Mouse (Mus musculus) gastrocnemius, adult 18-20 months (tissue): ENCODE results near the gene Fam189a1. TPM values are rescaled to one million over a fixed set of nuclear protein-coding genes. Genes with fewer than 3 reads are reported as not detected.

ENCODE experiments used
- DNase-seq: peaks from one replicate; pipeline ENCODE4 v3.0.0; 2021; ENCODE audit warnings: low spot score
- total RNA-seq, 2 experiments: library from RNA; stranded (reverse); gene quantifications; 2 replicates each; pipeline ENCODE4 v1.2.3; 2021

The Fam189a1 gene
- total RNA-seq, 2 experiments from 2014 or later: 0.17 TPM; not detected in 1

GRCm38 (mm10) chr7:65104207-65105096, 51.9 kb downstream of the Fam189a1 start:
- no peak for DNase-seq

DNA sequence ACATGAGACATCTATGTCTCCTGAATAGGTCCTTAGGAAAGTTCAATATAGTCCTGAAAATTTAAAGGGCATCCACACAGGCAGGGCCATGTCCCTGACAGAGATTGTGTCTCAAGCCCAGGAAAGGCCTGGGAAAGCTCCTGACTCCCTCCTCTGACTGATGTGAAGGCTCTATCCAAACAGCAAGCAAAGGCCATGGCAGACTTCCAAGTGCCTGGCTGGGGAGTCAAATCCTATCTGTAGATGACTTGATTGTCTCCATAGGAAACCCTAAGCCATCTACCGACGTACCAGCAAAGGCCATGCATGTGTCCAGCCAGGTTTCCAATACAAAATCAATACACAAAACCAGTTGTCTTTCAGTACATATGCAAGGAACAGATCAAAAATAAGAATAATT, 54.7 kb downstream of the Fam189a1 start:
- DNase-seq: no peak

GRCm38 (mm10) chr7:65097708-65098107, 58.7 kb downstream of the Fam189a1 start:
- no peak for DNase-seq

- DNase-seq: no peak
Observed at GRCm38 (mm10) chr7:65095631-65096107, 60.7 kb downstream of the Fam189a1 start.

DNA sequence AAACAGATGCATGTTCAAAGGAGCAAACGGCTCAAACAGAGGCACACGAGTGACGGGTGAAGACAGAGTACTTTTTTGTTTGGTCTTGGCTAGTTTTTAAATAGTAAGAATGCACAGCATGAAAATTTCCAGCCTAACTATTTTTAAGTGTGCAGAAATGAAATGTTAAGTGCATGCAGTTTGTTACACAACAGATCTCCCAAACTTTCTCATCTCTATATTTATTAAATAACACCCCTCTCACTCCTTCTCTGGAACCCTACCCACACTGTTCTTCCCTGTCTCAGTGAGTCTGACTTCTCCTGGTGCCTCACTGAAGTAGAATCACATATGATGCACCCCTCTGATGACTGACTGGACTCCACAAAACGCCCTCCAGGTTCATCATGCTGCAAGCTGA, 63.1 kb downstream of the Fam189a1 start:
- no peak for DNase-seq

DNA sequence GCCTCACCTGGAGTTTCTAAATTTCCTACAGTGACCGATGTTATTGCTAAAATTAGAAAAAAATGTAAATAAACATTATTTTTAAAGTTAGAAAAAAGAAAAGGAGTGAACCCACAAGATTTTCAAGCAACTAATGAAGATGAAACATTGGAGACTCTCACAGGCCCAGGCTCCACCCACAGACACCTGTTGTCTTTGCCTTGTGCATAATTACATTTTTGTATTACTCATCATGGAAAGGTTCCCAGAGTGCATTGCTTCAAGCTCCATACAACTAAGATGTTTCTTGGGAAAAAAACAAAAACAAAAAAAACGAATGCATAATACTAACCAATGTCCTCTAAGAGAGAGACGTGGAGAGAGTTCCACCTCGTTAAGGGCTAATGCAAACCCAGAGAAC, 64.9 kb downstream of the Fam189a1 start:
- no peak for DNase-seq

DNA sequence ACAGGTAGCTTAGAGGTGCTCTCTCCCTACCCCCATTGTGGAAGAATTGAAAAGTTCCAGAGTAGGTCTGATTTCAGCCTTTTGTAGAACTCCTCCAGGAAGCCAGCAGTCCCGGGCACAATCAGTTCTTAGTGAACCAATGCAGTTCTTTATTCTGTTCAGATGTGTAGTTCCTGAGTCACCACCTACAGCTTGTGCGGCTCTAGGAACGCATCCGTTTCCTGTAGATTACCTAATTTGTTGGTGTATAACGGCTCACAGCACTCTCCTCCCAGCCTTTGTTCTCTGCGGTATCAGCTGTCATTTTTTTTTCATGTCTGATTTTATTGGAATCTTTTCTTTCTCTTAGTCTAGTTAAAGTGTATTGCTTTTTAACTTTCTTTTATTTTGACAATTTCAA, 70.4 kb downstream of the Fam189a1 start:
- DNase-seq: no peak

- DNase-seq: no peak
Observed at GRCm38 (mm10) chr7:65082778-65083091, 73.6 kb downstream of the Fam189a1 start.

GRCm38 (mm10) chr7:65081979-65082777, 74.2 kb downstream of the Fam189a1 start:
- DNase-seq: no peak

- DNase-seq: no peak
Observed at GRCm38 (mm10) chr7:65076134-65076533, 80.2 kb downstream of the Fam189a1 start.

- DNase-seq: no peak
Observed at GRCm38 (mm10) chr7:65074194-65074593, 82.2 kb downstream of the Fam189a1 start.

- DNase-seq: peak; percentile 16
Observed at GRCm38 (mm10) chr7:65073555-65073954, 82.8 kb downstream of the Fam189a1 start.

DNA sequence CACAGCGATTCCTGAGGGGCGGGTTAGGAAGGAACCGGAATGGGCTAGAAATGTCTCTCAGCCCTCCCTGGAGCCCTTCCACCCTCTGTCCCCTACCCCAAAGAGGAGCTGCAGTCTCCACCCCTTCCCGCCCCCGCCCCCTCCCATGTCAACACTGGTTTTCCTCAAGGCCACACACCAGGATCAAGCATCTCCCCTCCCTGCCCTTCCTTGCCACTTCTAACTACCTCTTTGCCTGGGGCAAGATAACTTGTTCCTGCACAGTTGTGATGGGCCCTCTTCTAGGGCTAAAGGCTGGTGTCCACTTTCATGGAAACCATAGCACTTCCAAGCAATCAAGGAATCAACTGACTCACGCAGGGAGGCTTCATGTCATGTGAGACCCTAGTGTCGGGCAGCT, 90.2 kb downstream of the Fam189a1 start:
- DNase-seq: no peak

DNA sequence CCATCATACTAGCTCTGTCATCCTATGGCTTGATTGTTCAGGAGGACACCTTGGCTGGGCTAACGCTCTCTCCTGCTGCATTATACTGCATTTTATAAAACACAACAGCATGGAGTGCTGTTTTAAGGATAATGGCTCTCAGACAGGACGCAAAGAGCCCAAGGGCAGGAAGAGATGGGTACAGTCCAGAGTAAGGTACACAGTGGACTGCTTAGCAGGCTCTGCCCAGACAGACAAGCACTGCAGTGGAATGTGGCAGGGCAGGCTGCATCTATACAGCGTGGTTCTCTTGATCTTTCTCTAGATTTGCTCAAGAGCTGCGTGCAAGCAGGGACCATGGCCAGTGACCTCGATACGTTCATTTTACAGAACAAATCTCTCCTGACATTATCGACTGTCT, 90.9 kb downstream of the Fam189a1 start:
- DNase-seq: no peak

DNA sequence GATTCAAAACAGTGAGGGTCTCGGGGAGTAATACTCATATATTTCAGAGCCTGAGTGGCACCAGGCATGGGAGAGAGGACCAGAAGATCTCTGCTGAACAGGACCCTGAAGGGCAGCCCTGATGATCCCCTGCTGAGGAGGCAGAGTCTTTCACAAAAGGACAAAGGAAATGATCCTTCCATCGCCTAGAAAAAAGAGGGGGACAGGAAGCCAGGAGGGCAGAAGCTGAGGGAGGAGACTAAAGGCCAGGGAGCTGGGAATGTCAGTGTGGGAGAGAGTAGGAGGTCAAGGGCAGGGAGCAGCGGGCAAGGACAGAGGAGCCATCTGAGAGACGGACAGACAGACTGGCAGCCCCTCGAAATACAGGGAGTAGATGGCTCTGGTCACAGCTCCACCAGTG, 91.7 kb downstream of the Fam189a1 start:
- no peak for DNase-seq

DNA sequence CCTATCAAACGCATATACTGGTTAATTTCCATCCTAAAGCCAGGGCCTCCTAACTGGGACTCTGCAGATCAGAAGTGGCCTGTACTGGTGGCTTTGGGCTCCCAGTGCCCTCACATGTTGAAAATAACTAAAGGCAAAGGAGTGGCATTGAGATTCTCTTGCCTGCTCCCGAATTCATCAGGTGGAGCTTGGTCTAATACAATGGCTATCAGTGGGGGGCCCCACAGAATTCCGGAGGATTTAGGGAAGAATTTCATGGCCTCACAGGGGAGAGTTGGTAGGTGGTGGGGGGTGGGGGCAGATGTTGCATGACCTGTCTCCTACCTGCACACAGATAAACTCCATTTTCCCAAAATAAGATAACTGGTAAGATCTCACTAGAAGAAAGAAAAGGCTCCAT, 92.3 kb downstream of the Fam189a1 start:
- DNase-seq: no peak

DNA sequence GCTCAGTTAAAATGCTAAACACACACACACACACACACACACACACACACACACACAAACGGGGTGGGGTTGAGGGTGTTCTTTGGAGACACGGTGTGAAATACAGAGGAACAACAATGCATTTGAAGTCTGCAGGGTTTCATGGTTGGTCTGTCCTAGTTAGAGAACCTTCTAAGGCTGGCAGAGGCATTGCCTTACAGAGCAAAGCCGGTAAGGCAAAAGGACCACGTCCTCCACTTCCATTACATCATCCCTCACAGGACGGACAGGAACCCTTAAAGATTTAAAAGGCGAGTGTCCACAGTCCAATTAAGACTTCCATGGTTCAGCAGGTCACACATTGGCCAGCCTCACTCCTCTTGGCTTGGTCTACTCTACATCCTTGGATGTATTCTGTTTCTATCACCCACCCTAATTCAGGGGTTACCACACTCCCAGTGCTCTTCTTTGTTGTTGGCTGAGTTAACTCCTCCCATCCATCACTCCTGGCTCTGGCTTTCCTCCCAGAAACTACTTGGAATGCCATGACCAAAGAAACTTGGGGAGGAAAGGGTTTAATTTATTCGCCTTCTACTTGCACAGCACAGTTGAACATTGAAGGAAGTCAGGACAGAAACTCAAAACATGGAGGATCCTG, 96.1 kb downstream of the Fam189a1 start:
- DNase-seq: no peak

DNA sequence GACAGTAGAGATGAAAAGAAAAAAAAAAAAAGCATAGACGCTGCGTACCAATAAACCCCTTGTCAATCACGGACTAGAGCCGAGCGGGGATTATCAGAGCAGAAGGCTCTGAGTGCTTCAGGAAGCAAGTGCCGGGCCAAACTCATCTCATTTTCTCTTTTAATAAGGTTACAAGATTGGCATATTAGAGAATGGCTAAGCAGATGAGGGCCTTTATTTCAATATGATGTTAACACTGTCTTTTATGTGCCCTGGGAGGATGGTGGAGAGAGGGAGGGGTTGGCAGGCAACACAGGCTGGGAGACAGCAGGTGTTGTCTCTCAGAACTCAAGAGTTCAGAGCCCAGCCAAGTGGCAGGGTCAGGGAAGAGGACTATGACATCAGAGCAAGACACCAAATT, 99.5 kb downstream of the Fam189a1 start:
- no peak for DNase-seq

- DNase-seq: no peak
Observed at GRCm38 (mm10) chr7:65051986-65052385, 104.4 kb downstream of the Fam189a1 start.

DNA sequence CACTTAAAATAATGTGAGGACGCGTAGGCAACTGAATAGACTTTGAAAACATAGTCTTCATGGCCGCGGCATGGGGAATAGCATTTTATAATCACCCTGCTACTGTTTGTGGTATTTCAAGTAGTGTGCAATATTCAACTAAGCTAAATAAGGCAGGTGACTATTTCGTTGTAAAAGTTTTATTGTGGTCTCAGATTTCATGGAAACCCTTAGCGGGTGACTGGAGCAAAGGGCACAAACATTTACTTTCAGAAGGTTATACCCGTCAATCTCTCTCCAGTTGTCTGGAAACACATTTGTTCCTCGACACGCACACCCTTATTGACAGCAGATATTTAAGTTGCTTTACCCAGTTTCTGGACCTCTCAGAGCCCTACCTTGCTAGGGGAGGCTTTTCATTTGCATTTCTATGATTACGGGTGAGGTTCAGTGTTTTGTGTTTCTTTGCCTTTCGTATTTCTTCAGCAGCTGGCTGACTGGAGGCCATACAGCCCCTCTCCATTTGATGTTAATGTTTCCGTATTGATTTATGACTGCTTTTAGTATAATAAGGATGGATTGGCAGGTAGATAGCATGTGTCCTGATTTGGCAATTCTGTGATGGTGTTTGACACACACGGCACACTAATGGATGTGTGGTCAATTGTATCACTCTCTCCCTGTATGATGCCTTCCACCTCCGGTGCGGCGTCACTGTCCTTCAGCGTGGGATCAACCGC, 107.0 kb downstream of the Fam189a1 start:
- DNase-seq: no peak

DNA sequence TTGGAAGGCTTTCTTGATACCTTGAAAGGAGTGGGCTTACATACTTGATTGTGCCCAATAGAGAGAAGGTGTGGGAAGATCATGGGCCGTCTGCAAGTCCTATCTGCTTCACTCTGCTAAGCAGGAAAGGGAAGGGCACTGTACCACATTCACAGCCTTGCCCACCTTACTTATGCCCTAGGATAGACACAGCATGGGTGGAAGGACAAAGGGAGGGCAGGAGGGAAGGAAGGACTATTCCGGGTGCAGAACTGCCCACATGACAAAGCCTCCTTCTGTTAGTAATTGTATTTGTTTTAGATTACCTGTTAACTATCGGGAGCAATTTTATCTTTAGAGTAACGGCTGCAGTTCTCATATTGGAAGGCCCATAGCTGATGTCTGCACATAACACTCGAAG, 108.7 kb downstream of the Fam189a1 start:
- DNase-seq: no peak

- DNase-seq: no peak
Observed at GRCm38 (mm10) chr7:65046690-65047089, 109.7 kb downstream of the Fam189a1 start.
